Mouse (Mus musculus) neural tube, embryonic 11.5 days (tissue): ENCODE data around the gene Dgkh. TPM values are rescaled to one million over a fixed set of nuclear protein-coding genes. Genes with fewer than 3 reads are reported as not detected.

Experiments
- ATAC-seq: fragments of 200-750 bp; cut with Nextera tagmentation; 2 replicates; pipeline ENCODE4 v1.8.0; 2017; ENCODE audit warnings: moderate number of reproducible peaks, mild to moderate bottlenecking, moderate TSS enrichment, moderate library complexity; ENCODE audit not compliant: insufficient read depth, low FRiP score, low TSS enrichment
- DNase-seq: peaks from one replicate; pipeline ENCODE4 v3.0.0-alpha.2; 2015; ENCODE audit warnings: low spot score
- H3K27ac ChIP-seq: fragments of 300-500 bp; sonication (generic); 2 replicates; pipeline ENCODE4 v1.5.1; 2014; ENCODE audit warnings: low read depth, mild to moderate bottlenecking, low read length
- H3K27me3 ChIP-seq: fragments of 300-500 bp; sonication (generic); 2 replicates; pipeline ENCODE4 v1.6.1; 2014; ENCODE audit warnings: mild to moderate bottlenecking, low read length, mixed read lengths; ENCODE audit not compliant: control insufficient read depth, insufficient read depth
- H3K36me3 ChIP-seq: fragments of 300-500 bp; sonication (generic); 2 replicates; pipeline ENCODE4 v1.6.1; 2014; ENCODE audit warnings: mild to moderate bottlenecking, low read length, moderate library complexity, mixed read lengths; ENCODE audit not compliant: control insufficient read depth, insufficient read depth
- H3K4me1 ChIP-seq: fragments of 300-500 bp; sonication (generic); 2 replicates; pipeline ENCODE4 v1.6.1; 2014; ENCODE audit warnings: low read length, mixed read lengths; ENCODE audit not compliant: control insufficient read depth, insufficient read depth
- H3K4me2 ChIP-seq: fragments of 300-500 bp; sonication (generic); 2 replicates; pipeline ENCODE4 v1.6.1; 2014; ENCODE audit warnings: low read depth, mild to moderate bottlenecking, moderate library complexity
- H3K4me3 ChIP-seq: fragments of 300-500 bp; sonication (generic); 2 replicates; pipeline ENCODE4 v1.5.1; 2014; ENCODE audit warnings: low read depth, low read length
- H3K9ac ChIP-seq: fragments of 300-500 bp; sonication (generic); 2 replicates; pipeline ENCODE4 v1.6.1; 2014; ENCODE audit warnings: mild to moderate bottlenecking, low read length
- H3K9me3 ChIP-seq: fragments of 300-500 bp; sonication (generic); 2 replicates; pipeline ENCODE4 v1.6.1; 2016; ENCODE audit warnings: low read length; ENCODE audit not compliant: control insufficient read depth
- WGBS: fragments of 180-500 bp; shearing (Covaris S2); extraction: QIAGEN DNeasy Blood & Tissue Kit; methylation state at CpG from one replicate; pipeline ENCODE4 v1.1.7; 2014; 5-methylcytosine and 5-hydroxymethylcytosine counted together
- polyA plus RNA-seq: library from polyadenylated mRNA; unstranded; fragments of >200 nt; fragmentation: Nextera tagmentation; extraction: Ambion mirVana; gene quantifications from 2 replicates; pipeline ENCODE4 v1.2.1, GENCODE M21; 2014

The Dgkh gene
- polyA plus RNA-seq, 1 experiment from 2014 or later: 8.2 TPM

- DNase-seq (no peak), ATAC-seq (no peak)
- no peak overlapping the region for H3K9ac ChIP-seq
- H3K36me3 ChIP-seq: no peaks in the 10 kb centered on the region
- no peaks in the 10 kb centered on the region for H3K9me3 ChIP-seq
- WGBS: 76% methylated on average over 4 of the region's 4 CpGs
- no peak overlapping the region for H3K4me3 ChIP-seq
- no peaks in the 10 kb centered on the region for H3K4me1 ChIP-seq
- H3K4me2 ChIP-seq: no peak overlapping the region
- no peak overlapping the region for H3K27ac ChIP-seq
- no peaks in the 10 kb centered on the region for H3K27me3 ChIP-seq
These were observed 40.0 kb downstream of the Dgkh start for GRCm38 (mm10) chr14:78692602-78693001.

GRCm38 (mm10) chr14:78691926-78692487 lies 40.6 kb downstream of the Dgkh start:
- ATAC-seq: no peak
- H3K4me1 ChIP-seq: no peaks in the 10 kb centered on the region
- H3K4me2 ChIP-seq: no peak overlapping the region
- no peak for DNase-seq
- no peak overlapping the region for H3K4me3 ChIP-seq
- no peaks in the 10 kb centered on the region for H3K36me3 ChIP-seq
- 71% methylated on average over 5 of the region's 5 CpGs for whole genome bisulfite sequencing
- no peak overlapping the region for H3K9ac ChIP-seq
- no peaks in the 10 kb centered on the region for H3K27me3 ChIP-seq
- no peaks in the 10 kb centered on the region for H3K9me3 ChIP-seq
- H3K27ac ChIP-seq: no peak overlapping the region

- H3K27me3 ChIP-seq: no peaks in the 10 kb centered on the region
- ATAC-seq (no peak), DNase-seq (no peak)
- no peak overlapping the region for H3K4me3 ChIP-seq
- H3K4me1 ChIP-seq: no peaks in the 10 kb centered on the region
- no peaks in the 10 kb centered on the region for H3K9me3 ChIP-seq
- H3K36me3 ChIP-seq: no peaks in the 10 kb centered on the region
- no peak overlapping the region for H3K27ac ChIP-seq
- 88% methylated on average over 1 of the region's 1 CpGs for WGBS
- no peak overlapping the region for H3K4me2 ChIP-seq
- no peak overlapping the region for H3K9ac ChIP-seq
These were observed 41.7 kb downstream of the Dgkh start for GRCm38 (mm10) chr14:78690883-78691282.

- Histone ChIP-seq H3K9me3 (no peaks in the 10 kb centered on the region), H3K4me1 (no peaks in the 10 kb centered on the region), H3K27me3 (no peaks in the 10 kb centered on the region), H3K9ac (no peak overlapping the region), H3K4me3 (no peak overlapping the region), H3K36me3 (no peaks in the 10 kb centered on the region), H3K4me2 (no peak overlapping the region), H3K27ac (no peak overlapping the region)
- WGBS: 71% methylated on average over 4 of the region's 4 CpGs
- no peak for DNase-seq
- no peak for ATAC-seq
These were observed 42.2 kb downstream of the Dgkh start for GRCm38 (mm10) chr14:78690387-78690786.

GRCm38 (mm10) chr14:78689950-78690349 lies 42.6 kb downstream of the Dgkh start:
- H3K36me3 ChIP-seq: no peaks in the 10 kb centered on the region
- no peaks in the 10 kb centered on the region for H3K9me3 ChIP-seq
- H3K9ac ChIP-seq: no peak overlapping the region
- no peak for DNase-seq
- no peak overlapping the region for H3K4me3 ChIP-seq
- H3K27me3 ChIP-seq: no peaks in the 10 kb centered on the region
- WGBS: 86% methylated on average over 9 of the region's 9 CpGs
- ATAC-seq: no peak
- no peak overlapping the region for H3K27ac ChIP-seq
- no peaks in the 10 kb centered on the region for H3K4me1 ChIP-seq
- no peak overlapping the region for H3K4me2 ChIP-seq

GRCm38 (mm10) chr14:78687716-78688115 lies 44.9 kb downstream of the Dgkh start:
- H3K27me3 ChIP-seq: no peaks in the 10 kb centered on the region
- H3K27ac ChIP-seq: no peak overlapping the region
- no peak for DNase-seq
- H3K9ac ChIP-seq: no peak overlapping the region
- 69% methylated on average over 4 of the region's 4 CpGs for WGBS
- H3K4me2 ChIP-seq: no peak overlapping the region
- no peaks in the 10 kb centered on the region for H3K36me3 ChIP-seq
- no peaks in the 10 kb centered on the region for H3K4me1 ChIP-seq
- H3K4me3 ChIP-seq: no peak overlapping the region
- H3K9me3 ChIP-seq: no peaks in the 10 kb centered on the region
- ATAC-seq: no peak

GRCm38 (mm10) chr14:78686701-78687100 lies 45.9 kb downstream of the Dgkh start:
- WGBS: 88% methylated on average over 6 of the region's 6 CpGs
- H3K4me3 ChIP-seq: no peak overlapping the region

GRCm38 (mm10) chr14:78684171-78684570 lies 48.4 kb downstream of the Dgkh start:
- H3K4me1 ChIP-seq: no peaks in the 10 kb centered on the region
- no peak overlapping the region for H3K4me3 ChIP-seq
- H3K9ac ChIP-seq: no peak overlapping the region
- H3K36me3 ChIP-seq: no peaks in the 10 kb centered on the region
- no peak for ATAC-seq
- WGBS: 84% methylated on average over 4 of the region's 4 CpGs
- no peak overlapping the region for H3K4me2 ChIP-seq
- DNase-seq: no peak
- H3K27me3 ChIP-seq: no peaks in the 10 kb centered on the region
- no peak overlapping the region for H3K27ac ChIP-seq
- H3K9me3 ChIP-seq: no peaks in the 10 kb centered on the region

More at GRCm38 (mm10) chr14:78686701-78687100, 45.9 kb downstream of the Dgkh start:
- DNase-seq: no peak
- Histone ChIP-seq H3K9me3 (no peaks in the 10 kb centered on the region), H3K27me3 (no peaks in the 10 kb centered on the region), H3K4me1 (no peaks in the 10 kb centered on the region), H3K36me3 (no peaks in the 10 kb centered on the region), H3K4me2 (no peak overlapping the region), H3K27ac (no peak overlapping the region), H3K9ac (no peak overlapping the region)
- no peak for ATAC-seq

- no peak overlapping the region for H3K27ac ChIP-seq
- H3K27me3 ChIP-seq: no peaks in the 10 kb centered on the region
- H3K9ac ChIP-seq: no peak overlapping the region
- WGBS: 81% methylated on average over 3 of the region's 3 CpGs
- no peaks in the 10 kb centered on the region for H3K9me3 ChIP-seq
- H3K4me2 ChIP-seq: no peak overlapping the region
- DNase-seq (no peak), ATAC-seq (no peak)
- no peaks in the 10 kb centered on the region for H3K36me3 ChIP-seq
- peaks cover 3% of the 10 kb centered on the region; the same call in 1 of the 2 replicates for H3K4me1 ChIP-seq
- no peak overlapping the region for H3K4me3 ChIP-seq
These were observed 53.6 kb downstream of the Dgkh start for GRCm38 (mm10) chr14:78678981-78679380.
